Mouse (Mus musculus): ENCODE measurements around the gene Ttll11. TPM values are rescaled to one million over a fixed set of nuclear protein-coding genes. Genes with fewer than 3 reads are reported as not detected.
A peak's percentile ranks its signal among the peaks of the same experiment; 100 is the strongest.

Gene Ttll11
- total RNA-seq, 2 experiments from 2014 or later: 22.5 to 23.7 TPM

GRCm38 (mm10) chr2:35858281-35858680, 121.4 kb downstream of the Ttll11 start:
- no peak for DNase-seq (ENCODE audit: low spot score in 2 of 2)

GRCm38 (mm10) chr2:35856901-35857300, 122.8 kb downstream of the Ttll11 start:
- no peak for DNase-seq (ENCODE audit: low spot score in 2 of 2)

- DNase-seq (ENCODE audit: low spot score in 2 of 2): no peak
Observed at GRCm38 (mm10) chr2:35854877-35855276, 124.8 kb downstream of the Ttll11 start.

GRCm38 (mm10) chr2:35852971-35853370, 126.7 kb downstream of the Ttll11 start:
- no peak for DNase-seq (ENCODE audit: low spot score in 2 of 2)

- no peak for DNase-seq (ENCODE audit: low spot score in 2 of 2)
Observed at GRCm38 (mm10) chr2:35852164-35852509, 127.6 kb downstream of the Ttll11 start.

GRCm38 (mm10) chr2:35851420-35852163, 128.1 kb downstream of the Ttll11 start:
- no peak for DNase-seq (ENCODE audit: low spot score in 2 of 2)

GRCm38 (mm10) chr2:35849632-35850230, 130.0 kb downstream of the Ttll11 start:
- no peak for DNase-seq (ENCODE audit: low spot score in 2 of 2)

- peak; percentile 36 to 53 for DNase-seq (ENCODE audit: low spot score in 2 of 2)
Observed at GRCm38 (mm10) chr2:35845611-35846504, 133.9 kb downstream of the Ttll11 start.

GRCm38 (mm10) chr2:35843896-35844690, 135.6 kb downstream of the Ttll11 start:
- no peak for DNase-seq (ENCODE audit: low spot score in 2 of 2)

GRCm38 (mm10) chr2:35842780-35843474, 136.8 kb downstream of the Ttll11 start:
- DNase-seq (ENCODE audit: low spot score in 2 of 2): peak in 1 of 2 experiments; percentile 34

- DNase-seq (ENCODE audit: low spot score in 2 of 2): no peak
Observed at GRCm38 (mm10) chr2:35841841-35842420, 137.8 kb downstream of the Ttll11 start.

- no peak for DNase-seq (ENCODE audit: low spot score in 2 of 2)
Observed at GRCm38 (mm10) chr2:35840956-35841816, 138.5 kb downstream of the Ttll11 start.

GRCm38 (mm10) chr2:35838751-35839479, 140.8 kb downstream of the Ttll11 start:
- no peak for DNase-seq (ENCODE audit: low spot score in 2 of 2)

GRCm38 (mm10) chr2:35834198-35834913, 145.4 kb downstream of the Ttll11 start:
- DNase-seq (ENCODE audit: low spot score in 2 of 2): peak in 1 of 2 experiments; percentile 30

- DNase-seq (ENCODE audit: low spot score in 2 of 2): no peak
Observed at GRCm38 (mm10) chr2:35833546-35833945, 146.2 kb downstream of the Ttll11 start.

GRCm38 (mm10) chr2:35832742-35833425, 146.8 kb downstream of the Ttll11 start:
- DNase-seq (ENCODE audit: low spot score in 2 of 2): no peak
